Mouse (Mus musculus): ENCODE results near the gene Ciapin1. TPM values are rescaled to one million over a fixed set of nuclear protein-coding genes. Genes with fewer than 3 reads are reported as not detected.

Ciapin1 gene
- polyA plus RNA-seq, 2 experiments, result 55.2 to 84.3 TPM

DNA sequence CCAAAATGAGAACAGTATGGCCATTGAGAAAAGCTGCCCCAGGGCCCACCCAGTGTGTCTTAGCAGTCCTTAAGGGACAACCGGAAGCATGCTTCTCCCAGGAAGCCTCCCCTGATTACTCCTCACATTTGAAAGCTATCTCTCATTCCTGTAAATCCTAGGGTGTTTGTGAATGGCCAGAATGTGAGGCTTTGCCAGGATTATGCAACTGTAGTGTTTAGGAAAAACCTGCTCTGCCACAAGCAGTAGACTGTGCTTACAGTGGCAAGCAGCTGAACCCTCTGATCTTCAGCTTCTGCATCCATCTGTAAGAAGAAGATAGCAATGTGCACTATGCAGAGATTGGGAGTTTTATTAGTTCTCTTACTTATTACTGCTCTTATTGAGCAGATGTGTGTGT is 63.6 kb downstream of the Ciapin1 start:
- H3K4me2 ChIP-seq (replicated peaks; ENCODE audit: low read depth, low read length, severe bottlenecking), result no peak overlapping the region
- WGBS, result 78% methylated on average over 1 of the region's 1 CpGs
- no peaks in the 10 kb centered on the region for H3K36me3 ChIP-seq (ENCODE audit: control insufficient read depth, insufficient read depth, low read length)
- no peak for TF ChIP-seq POLR2A (IDR thresholded peaks at IDR 0.05; ENCODE audit: borderline replicate concordance, extremely low read depth, insufficient read depth, insufficient read length)
- peaks cover 26% of the 10 kb centered on the region for H3K4me1 ChIP-seq (ENCODE audit: control insufficient read depth, insufficient read depth, low read length)
- H3K4me3 ChIP-seq (replicated peaks; ENCODE audit: low read length), result no peak overlapping the region
- H3K27ac ChIP-seq (replicated peaks; ENCODE audit: low read depth, low read length), result no peak overlapping the region
- no peak overlapping the region for H3K9ac ChIP-seq (ENCODE audit: low read depth, low read length, severe bottlenecking)
- ATAC-seq (ENCODE audit: low FRiP score, low read depth), result no peak
- H3K9me3 ChIP-seq (ENCODE audit: control insufficient read depth, low read length), result no peaks in the 10 kb centered on the region
- H3K27me3 ChIP-seq (ENCODE audit: control insufficient read depth, insufficient read depth, low read length), result peaks cover 10% of the 10 kb centered on the region; the same call in 1 of the 2 replicates
- no peak for DNase-seq (ENCODE audit: low spot score)

GRCm38 (mm10) chr8:94773700-94774171 is 64.4 kb downstream of the Ciapin1 start:
- H3K9ac ChIP-seq (ENCODE audit: low read depth, low read length, severe bottlenecking), result no peak overlapping the region
- DNase-seq (ENCODE audit: low spot score) (peak; percentile 18), ATAC-seq (ENCODE audit: low FRiP score, low read depth) (no peak)
- no peak overlapping the region for H3K4me3 ChIP-seq (replicated peaks; ENCODE audit: low read length)
- no peak overlapping the region for H3K4me2 ChIP-seq (replicated peaks; ENCODE audit: low read depth, low read length, severe bottlenecking)
- peaks cover 10% of the 10 kb centered on the region; the same call in 1 of the 2 replicates for H3K27me3 ChIP-seq (ENCODE audit: control insufficient read depth, insufficient read depth, low read length)
- WGBS, result 3% methylated on average over 12 of the region's 12 CpGs
- H3K36me3 ChIP-seq (ENCODE audit: control insufficient read depth, insufficient read depth, low read length), result no peaks in the 10 kb centered on the region
- H3K9me3 ChIP-seq (ENCODE audit: control insufficient read depth, low read length), result no peaks in the 10 kb centered on the region
- H3K27ac ChIP-seq (replicated peaks; ENCODE audit: low read depth, low read length), result no peak overlapping the region
- no peak for TF ChIP-seq POLR2A (IDR thresholded peaks at IDR 0.05; ENCODE audit: borderline replicate concordance, extremely low read depth, insufficient read depth, insufficient read length)
- H3K4me1 ChIP-seq (ENCODE audit: control insufficient read depth, insufficient read depth, low read length), result peaks cover 25% of the 10 kb centered on the region

GRCm38 (mm10) chr8:94773048-94773447 is 65.1 kb downstream of the Ciapin1 start:
- Histone ChIP-seq H3K4me2 (replicated peaks; ENCODE audit: low read depth, low read length, severe bottlenecking) (0 out of 2 replicates have a peak overlapping the region, but pooled peaks have one; percentile 94), H3K9ac (ENCODE audit: low read depth, low read length, severe bottlenecking) (no peak overlapping the region), H3K27me3 (ENCODE audit: control insufficient read depth, insufficient read depth, low read length) (peaks cover 10% of the 10 kb centered on the region; the same call in 1 of the 2 replicates), H3K9me3 (ENCODE audit: control insufficient read depth, low read length) (no peaks in the 10 kb centered on the region), H3K27ac (replicated peaks; ENCODE audit: low read depth, low read length) (no peak overlapping the region), H3K4me3 (replicated peaks; ENCODE audit: low read length) (0 out of 2 replicates have a peak overlapping the region, but pooled peaks have one; percentile 46), H3K36me3 (ENCODE audit: control insufficient read depth, insufficient read depth, low read length) (no peaks in the 10 kb centered on the region), H3K4me1 (ENCODE audit: control insufficient read depth, insufficient read depth, low read length) (peaks cover 19% of the 10 kb centered on the region)
- TF ChIP-seq POLR2A (IDR thresholded peaks at IDR 0.05; ENCODE audit: borderline replicate concordance, extremely low read depth, insufficient read depth, insufficient read length), result no peak
- DNase-seq (ENCODE audit: low spot score) (no peak), ATAC-seq (ENCODE audit: low FRiP score, low read depth) (no peak)
- 47% methylated on average over 6 of the region's 6 CpGs for WGBS

DNA sequence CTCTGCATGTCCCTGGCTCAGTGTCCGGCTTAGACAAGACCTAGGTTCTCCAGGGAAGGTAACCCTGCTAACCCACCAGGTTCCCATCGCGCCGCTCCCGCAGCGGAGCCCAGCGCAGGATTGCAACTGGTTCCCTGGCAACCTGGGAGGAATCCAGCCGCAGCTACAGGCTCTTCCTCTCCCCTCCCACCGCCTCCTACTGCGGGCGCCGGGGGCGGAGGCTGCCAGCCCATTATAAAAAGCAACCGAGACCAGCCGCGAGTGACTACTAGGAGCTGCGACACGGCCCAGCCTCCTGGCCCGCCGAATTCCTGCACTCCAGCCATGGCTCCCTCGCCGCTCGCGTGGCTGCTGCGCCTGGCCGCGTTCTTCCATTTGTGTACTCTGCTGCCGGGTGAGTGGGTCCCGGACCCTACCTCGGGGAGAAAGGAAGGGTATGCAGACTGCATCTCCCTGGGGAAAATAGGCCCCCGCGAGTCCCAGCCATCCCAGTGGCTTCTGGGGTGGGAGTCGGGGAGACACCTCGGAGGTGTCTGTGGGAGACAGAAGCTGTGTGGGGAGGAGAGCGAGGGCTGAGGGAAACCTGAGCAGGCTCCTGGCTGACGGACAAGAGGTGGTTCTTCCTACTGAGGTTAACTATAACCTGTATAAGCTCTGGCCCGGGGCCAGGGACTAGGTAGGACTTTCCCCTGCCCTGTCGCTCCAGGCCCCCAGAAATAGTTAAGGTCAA is 66.1 kb downstream of the Ciapin1 start, which contains the start of gene Cx3cl1:
Cx3cl1 (plus strand) TSS at position 69 of the 730 bp plus-strand sequence.
- H3K27ac ChIP-seq (replicated peaks; ENCODE audit: low read depth, low read length), result no peak within 1 kb of the TSS
- peak within 1 kb of the TSS; percentile 46 for H3K4me3 ChIP-seq (replicated peaks; ENCODE audit: low read length)
- DNase-seq (ENCODE audit: low spot score) (peak; percentile 75), ATAC-seq (ENCODE audit: low FRiP score, low read depth) (peak; percentile 84)
- peak within 1 kb of the TSS; percentile 61 for H3K9ac ChIP-seq (ENCODE audit: low read depth, low read length, severe bottlenecking)
- peak; percentile 63; the same call in 1 of the 2 replicates for TF ChIP-seq POLR2A (IDR thresholded peaks at IDR 0.05; ENCODE audit: borderline replicate concordance, extremely low read depth, insufficient read depth, insufficient read length)
- H3K27me3 ChIP-seq (ENCODE audit: control insufficient read depth, insufficient read depth, low read length), result peaks cover 10% of the 10 kb centered on the region; the same call in 1 of the 2 replicates
- H3K4me1 ChIP-seq (ENCODE audit: control insufficient read depth, insufficient read depth, low read length), result peaks cover 17% of the 10 kb centered on the region
- no peaks in the 10 kb centered on the region for H3K9me3 ChIP-seq (ENCODE audit: control insufficient read depth, low read length)
- H3K4me2 ChIP-seq (replicated peaks; ENCODE audit: low read depth, low read length, severe bottlenecking), result peak within 1 kb of the TSS; percentile 94
- WGBS, result under 1% methylated on average over 35 of the region's 38 CpGs
- H3K36me3 ChIP-seq (ENCODE audit: control insufficient read depth, insufficient read depth, low read length), result no peaks in the 10 kb centered on the region

DNA sequence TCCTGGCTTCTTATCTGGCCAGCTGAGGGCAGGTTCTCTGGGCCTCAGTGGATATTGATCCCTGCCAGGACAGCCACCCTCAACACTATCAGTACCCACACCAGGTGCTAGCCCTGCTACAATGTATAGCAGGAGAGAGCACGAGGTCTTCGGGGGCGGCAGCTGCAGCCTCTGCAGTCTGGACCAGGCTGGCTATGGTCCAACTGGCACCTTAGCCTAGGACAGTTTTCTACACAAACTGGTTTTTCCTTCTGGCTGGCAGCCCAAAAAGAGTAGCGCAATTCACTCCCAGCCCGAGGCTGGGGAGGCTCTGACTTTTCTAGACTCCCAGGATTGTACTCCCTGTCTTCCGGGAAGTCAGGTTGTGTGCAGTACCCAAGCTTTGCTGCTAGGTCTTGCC is 67.2 kb downstream of the Ciapin1 start:
- Histone ChIP-seq H3K27ac (replicated peaks; ENCODE audit: low read depth, low read length) (no peak overlapping the region), H3K4me1 (ENCODE audit: control insufficient read depth, insufficient read depth, low read length) (peaks cover 17% of the 10 kb centered on the region)
- peak; percentile 72 for DNase-seq (ENCODE audit: low spot score)

More for the DNA sequence above, 67.2 kb downstream of the Ciapin1 start:
- no peak for TF ChIP-seq POLR2A (IDR thresholded peaks at IDR 0.05; ENCODE audit: borderline replicate concordance, extremely low read depth, insufficient read depth, insufficient read length)
- Histone ChIP-seq H3K4me3 (replicated peaks; ENCODE audit: low read length) (no peak overlapping the region), H3K9me3 (ENCODE audit: control insufficient read depth, low read length) (no peaks in the 10 kb centered on the region), H3K36me3 (ENCODE audit: control insufficient read depth, insufficient read depth, low read length) (no peaks in the 10 kb centered on the region), H3K9ac (ENCODE audit: low read depth, low read length, severe bottlenecking) (no peak overlapping the region), H3K4me2 (replicated peaks; ENCODE audit: low read depth, low read length, severe bottlenecking) (no peak overlapping the region; the same call in 1 of the 2 replicates), H3K27me3 (ENCODE audit: control insufficient read depth, insufficient read depth, low read length) (peaks cover 10% of the 10 kb centered on the region; the same call in 1 of the 2 replicates)
- ATAC-seq (ENCODE audit: low FRiP score, low read depth), result no peak
- WGBS, result 39% methylated on average over 6 of the region's 6 CpGs

Other genes with a start within 250 kb of the Ciapin1 start
- 18.7 and 20.0 TPM in 2 replicates for gene Rspry1, start 236.4 kb downstream of the Ciapin1 start, polyA plus RNA-seq (2012; rRNA removed)
- 36.1 and 39.5 TPM in 2 replicates for gene Rspry1, start 236.4 kb downstream of the Ciapin1 start, polyA plus RNA-seq (2014; fragmentation: Nextera tagmentation; extraction: Ambion mirVana)
- gene Fam192a, start 236.4 kb downstream of the Ciapin1 start, polyA plus RNA-seq (2012; rRNA removed), result 35.7 and 43.4 TPM in 2 replicates
- 61.5 and 62.4 TPM in 2 replicates for gene Fam192a, start 236.4 kb downstream of the Ciapin1 start, polyA plus RNA-seq (2014; fragmentation: Nextera tagmentation; extraction: Ambion mirVana)
- 111 and 125 TPM in 2 replicates for gene Arl2bp, start 171.8 kb downstream of the Ciapin1 start, polyA plus RNA-seq (2012; rRNA removed)
- gene Arl2bp, start 171.8 kb downstream of the Ciapin1 start, polyA plus RNA-seq (2014; fragmentation: Nextera tagmentation; extraction: Ambion mirVana), result 54.0 and 62.9 TPM in 2 replicates
- gene Pllp, start 142.1 kb downstream of the Ciapin1 start, polyA plus RNA-seq (2012; rRNA removed), result 1.6 and 2.1 TPM in 2 replicates
- gene Pllp, start 142.1 kb downstream of the Ciapin1 start, polyA plus RNA-seq (2014; fragmentation: Nextera tagmentation; extraction: Ambion mirVana), result 0.95 and 3.6 TPM in 2 replicates
- not detected in 2 replicates for gene Ccl22, start 92.8 kb downstream of the Ciapin1 start, polyA plus RNA-seq (2012; rRNA removed)
- 0.14 TPM in 1 of 2 replicates, not detected in the other for gene Ccl22, start 92.8 kb downstream of the Ciapin1 start, polyA plus RNA-seq (2014; fragmentation: Nextera tagmentation; extraction: Ambion mirVana)
- 8.7 and 10.5 TPM in 2 replicates for gene Cx3cl1, start 66.3 kb downstream of the Ciapin1 start, polyA plus RNA-seq (2012; rRNA removed)
- gene Cx3cl1, start 66.3 kb downstream of the Ciapin1 start, polyA plus RNA-seq (2014; fragmentation: Nextera tagmentation; extraction: Ambion mirVana), result 8.3 and 8.6 TPM in 2 replicates
- gene Ccl17, start 27.9 kb downstream of the Ciapin1 start, polyA plus RNA-seq (2012; rRNA removed), result 0.45 TPM in 1 of 2 replicates, not detected in the other
- gene Ccl17, start 27.9 kb downstream of the Ciapin1 start, polyA plus RNA-seq (2014; fragmentation: Nextera tagmentation; extraction: Ambion mirVana), result 0.67 TPM in 1 of 2 replicates, not detected in the other
- gene Coq9, start within 50 bp of the Ciapin1 start, polyA plus RNA-seq (2012; rRNA removed), result 84.5 and 88.1 TPM in 2 replicates
- 72.4 and 86.0 TPM in 2 replicates for gene Coq9, start within 50 bp of the Ciapin1 start, polyA plus RNA-seq (2014; fragmentation: Nextera tagmentation; extraction: Ambion mirVana)
- 129 and 135 TPM in 2 replicates for gene Polr2c, start 19.1 kb upstream of the Ciapin1 start, polyA plus RNA-seq (2012; rRNA removed)
- gene Polr2c, start 19.1 kb upstream of the Ciapin1 start, polyA plus RNA-seq (2014; fragmentation: Nextera tagmentation; extraction: Ambion mirVana), result 135 and 140 TPM in 2 replicates
- 29.1 and 35.8 TPM in 2 replicates for gene Dok4, start 38.0 kb upstream of the Ciapin1 start, polyA plus RNA-seq (2012; rRNA removed)
- 23.3 and 26.9 TPM in 2 replicates for gene Dok4, start 38.0 kb upstream of the Ciapin1 start, polyA plus RNA-seq (2014; fragmentation: Nextera tagmentation; extraction: Ambion mirVana)
- gene Ccdc102a, start 79.7 kb upstream of the Ciapin1 start, polyA plus RNA-seq (2012; rRNA removed), result 60.1 and 60.7 TPM in 2 replicates
- 52.9 and 66.3 TPM in 2 replicates for gene Ccdc102a, start 79.7 kb upstream of the Ciapin1 start, polyA plus RNA-seq (2014; fragmentation: Nextera tagmentation; extraction: Ambion mirVana)
- gene Adgrg5, start 85.3 kb upstream of the Ciapin1 start, polyA plus RNA-seq (2012; rRNA removed), result 0.45 and 0.90 TPM in 2 replicates
- 0.23 and 0.33 TPM in 2 replicates for gene Adgrg5, start 85.3 kb upstream of the Ciapin1 start, polyA plus RNA-seq (2014; fragmentation: Nextera tagmentation; extraction: Ambion mirVana)
- gene Adgrg1, start 136.4 kb upstream of the Ciapin1 start, polyA plus RNA-seq (2012; rRNA removed), result 25.6 and 35.2 TPM in 2 replicates
- gene Adgrg1, start 136.4 kb upstream of the Ciapin1 start, polyA plus RNA-seq (2014; fragmentation: Nextera tagmentation; extraction: Ambion mirVana), result 17.6 and 20.4 TPM in 2 replicates
- gene Adgrg3, start 179.3 kb upstream of the Ciapin1 start, polyA plus RNA-seq (2012; rRNA removed), result 6.7 and 8.0 TPM in 2 replicates
- gene Adgrg3, start 179.3 kb upstream of the Ciapin1 start, polyA plus RNA-seq (2014; fragmentation: Nextera tagmentation; extraction: Ambion mirVana), result 3.3 and 4.3 TPM in 2 replicates
- gene Drc7, start 216.7 kb upstream of the Ciapin1 start, polyA plus RNA-seq (2012; rRNA removed), result 0.10 and 0.12 TPM in 2 replicates
- 0.26 TPM in 1 of 2 replicates, not detected in the other for gene Drc7, start 216.7 kb upstream of the Ciapin1 start, polyA plus RNA-seq (2014; fragmentation: Nextera tagmentation; extraction: Ambion mirVana)
- 31.6 and 39.4 TPM in 2 replicates for gene Katnb1, start 242.8 kb upstream of the Ciapin1 start, polyA plus RNA-seq (2012; rRNA removed)
- gene Katnb1, start 242.8 kb upstream of the Ciapin1 start, polyA plus RNA-seq (2014; fragmentation: Nextera tagmentation; extraction: Ambion mirVana), result 21.4 and 21.6 TPM in 2 replicates